Mouse (Mus musculus) MEL (cell line): ENCODE measurements around the gene Acaca.

Source experiments
- CTCF ChIP-seq, 3 experiments: IDR thresholded peaks in 2 of 3; conservative IDR thresholded peaks in 1 of 3; 2 replicates each; pipeline ENCODE4 v1.5.1; 2011 to 2012; ENCODE audit warnings: low read length in 3 of 3, low read depth in 2 of 3, mild to moderate bottlenecking in 2 of 3, improper control_type of control experiment in 1 of 3, inconsistent platforms in 1 of 3, mixed read lengths in 1 of 3, moderate library complexity in 1 of 3; ENCODE audit not compliant: control insufficient read depth in 1 of 3, insufficient read depth in 1 of 3, poor library complexity in 1 of 3, severe bottlenecking in 1 of 3
- ELF1 ChIP-seq: IDR thresholded peaks from 2 replicates; pipeline ENCODE4 v1.6.1; 2014; ENCODE audit warnings: low read depth, mild to moderate bottlenecking, inconsistent platforms, low read length, improper control_type of control experiment, moderate library complexity
- GATA1 ChIP-seq: IDR thresholded peaks from 2 replicates; pipeline ENCODE4 v1.6.1; 2011; ENCODE audit warnings: low read depth, low read length, improper control_type of control experiment
- MAFK ChIP-seq: IDR thresholded peaks from 2 replicates; pipeline ENCODE4 v1.6.1; 2011; ENCODE audit warnings: low read depth, mild to moderate bottlenecking, low read length, improper control_type of control experiment, borderline replicate concordance
- POLR2A ChIP-seq, 2 experiments: IDR thresholded peaks; 2 replicates each; pipeline ENCODE4 v1.6.1; 2011 to 2012; ENCODE audit warnings: low read length in 2 of 2, mild to moderate bottlenecking in 2 of 2, control low read depth in 1 of 2, improper control_type of control experiment in 1 of 2, low read depth in 1 of 2, moderate library complexity in 1 of 2; ENCODE audit not compliant: control insufficient read depth in 1 of 2, insufficient read depth in 1 of 2, poor library complexity in 1 of 2
- ZKSCAN1 ChIP-seq: IDR thresholded peaks from 2 replicates; pipeline ENCODE4 v1.6.1; 2012; ENCODE audit warnings: low read depth, mild to moderate bottlenecking, inconsistent platforms, low read length, improper control_type of control experiment, moderate library complexity
- ZNF384 ChIP-seq: IDR thresholded peaks from 2 replicates; pipeline ENCODE4 v1.6.1; 2012; ENCODE audit warnings: low read depth, mild to moderate bottlenecking, inconsistent platforms, low read length, improper control_type of control experiment

GRCm38 (mm10) chr11:84095084-84095483, 34.4 kb upstream of the Acaca start:
- TF ChIP-seq CTCF (IDR thresholded peaks at IDR 0.05 in 2 of 3, conservative IDR thresholded peaks at IDR 0.05 in 1 of 3; ENCODE audit: control insufficient read depth in 1 of 3, insufficient read depth in 1 of 3, low read depth in 2 of 3, low read length in 3 of 3, poor library complexity in 1 of 3, severe bottlenecking in 1 of 3) (no peak), POLR2A (IDR thresholded peaks at IDR 0.05; ENCODE audit: control insufficient read depth in 1 of 2, insufficient read depth in 1 of 2, low read depth in 1 of 2, low read length in 2 of 2, poor library complexity in 1 of 2) (no peak), ELF1 (no peak), GATA1 (no peak), ZNF384 (no peak), ZKSCAN1 (no peak), MAFK (no peak)
